Mouse (Mus musculus) spleen, adult 12 weeks (tissue): ENCODE measurements around the gene Olfr676.
"Not testable (repeated sequence)": the region's sequence is repeated elsewhere in the genome, so short reads cannot be mapped to it uniquely, and the experiment has no call there.

Experiments
- DNase-seq: peaks from one replicate; pipeline ENCODE4 v3.0.0; 2022; ENCODE audit warnings: low spot score

Olfr676 gene

DNA sequence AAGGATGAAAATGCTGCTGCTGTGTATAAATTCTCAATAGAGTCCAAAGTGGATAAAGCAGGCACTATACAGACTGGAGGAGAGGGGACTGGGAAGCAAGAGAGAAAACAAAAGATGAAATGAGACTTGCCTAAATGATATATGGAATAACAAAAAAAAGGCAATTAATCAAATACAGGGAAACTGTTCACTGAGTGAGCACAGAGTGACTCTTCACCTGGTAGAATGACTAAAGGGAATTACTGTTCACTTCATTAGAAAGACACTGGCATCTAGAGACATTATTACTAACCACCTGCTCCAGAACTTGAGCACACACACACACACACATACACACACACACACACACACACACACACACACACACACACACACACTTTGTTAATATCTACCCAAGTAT, at the start of gene Olfr676:
Gene Olfr676, plus strand, starts transcription at position 301 of the 400 bp plus-strand sequence.
- DNase-seq: no peak

DNA sequence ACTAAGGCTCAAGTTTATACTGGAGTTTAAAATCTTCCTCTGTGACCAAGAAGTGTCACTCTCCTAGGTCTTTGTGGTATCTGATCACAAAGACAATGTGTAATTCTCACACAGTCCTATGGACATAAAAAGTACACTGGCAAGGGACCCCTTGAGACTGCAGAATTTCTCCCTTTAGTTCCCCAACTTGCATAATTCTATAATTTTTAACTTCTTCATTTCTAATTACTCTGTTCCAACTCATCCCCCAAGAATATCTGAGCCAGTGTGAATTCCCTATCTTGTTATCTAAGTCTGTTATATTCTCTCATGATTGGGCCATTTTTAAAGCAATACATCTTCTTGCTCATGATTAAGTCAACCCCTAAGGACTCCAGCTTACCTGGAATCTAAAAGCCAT, 30.6 kb upstream of the Olfr676 start, which contains the start of gene Olfr672:
Gene Olfr672, minus strand, starts transcription at position 101 of the 400 bp plus-strand sequence.
- no peak for DNase-seq

DNA sequence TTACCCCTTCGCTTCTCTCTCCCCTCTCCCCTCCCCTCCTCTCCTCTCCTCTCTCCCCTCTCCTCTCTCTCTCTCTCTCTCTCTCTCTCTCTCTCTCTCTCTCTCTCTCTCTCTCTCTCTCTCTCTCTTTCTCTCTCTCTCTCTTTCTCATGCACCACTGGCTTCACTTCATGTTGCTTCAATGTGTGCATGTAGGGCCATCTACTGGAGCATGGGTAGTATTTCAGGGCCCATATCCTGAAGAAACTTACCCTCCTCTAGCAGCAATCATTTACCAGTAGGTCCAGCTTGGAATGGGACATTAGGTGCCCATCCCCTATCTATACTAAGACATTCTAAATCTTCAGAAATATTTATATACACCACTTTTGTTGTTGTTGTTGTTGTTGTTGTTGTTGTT, 10.0 kb upstream of the Olfr676 start:
- DNase-seq: no peak

DNA sequence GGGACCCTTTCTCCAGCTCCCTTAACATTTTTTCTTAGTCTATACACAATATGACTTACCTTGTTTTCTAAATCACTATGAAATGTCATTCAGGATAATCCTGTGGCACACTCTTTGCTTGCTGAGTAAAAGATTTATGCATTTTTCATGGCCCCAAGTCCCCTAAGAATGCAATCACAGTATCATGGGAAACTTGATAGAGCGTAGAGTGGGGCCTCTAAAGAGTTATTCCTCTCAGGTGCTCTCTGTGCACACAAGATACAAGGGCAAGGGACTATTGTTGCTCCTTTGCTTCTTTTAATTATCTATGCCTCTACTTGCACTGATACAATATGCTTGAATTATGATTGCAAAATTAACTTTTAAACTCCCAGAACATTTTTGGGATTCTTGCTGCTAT, 4.1 kb upstream of the Olfr676 start, which contains the start of gene Olfr675:
Gene Olfr675, minus strand, starts transcription at position 101 of the 400 bp plus-strand sequence.
- DNase-seq: no peak

DNA sequence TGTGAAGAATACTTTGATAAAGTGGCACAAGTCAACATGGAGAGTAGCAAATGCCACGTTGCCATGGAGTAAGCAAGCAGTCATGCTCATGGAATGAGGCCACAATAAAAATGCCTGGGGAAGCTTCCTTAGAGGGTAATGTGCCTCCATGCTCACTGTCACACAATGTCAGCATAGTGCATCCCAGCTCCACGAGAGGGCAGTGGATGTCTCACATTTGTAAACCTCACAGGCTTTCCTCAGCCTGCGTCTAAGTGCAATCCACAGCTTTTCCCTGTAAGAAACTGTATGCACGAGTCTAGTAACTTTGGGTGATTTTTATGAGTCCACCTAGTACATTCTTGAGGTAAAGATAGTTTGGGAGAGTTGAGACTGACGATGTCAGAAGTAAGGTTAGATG, 1.3 kb downstream of the Olfr676 start:
- DNase-seq: not testable (repeated sequence)

DNA sequence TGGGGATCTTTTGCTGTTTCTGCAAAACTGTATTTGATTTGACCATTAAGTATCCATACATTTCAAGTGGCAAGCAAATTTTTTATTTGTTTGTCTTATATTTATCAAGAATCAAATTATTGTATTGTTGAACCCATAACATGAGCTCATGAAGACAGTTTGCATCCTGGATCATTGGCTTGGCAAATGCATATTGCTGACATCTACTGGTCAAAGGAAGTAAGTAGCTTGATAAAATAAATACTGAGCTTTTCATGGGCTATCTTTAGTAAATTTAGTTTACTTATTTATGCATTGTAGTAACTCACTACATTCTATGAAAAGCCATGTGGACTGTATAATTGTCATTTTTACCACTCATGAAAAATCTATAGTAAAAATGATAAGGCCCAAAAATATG, 26.5 kb downstream of the Olfr676 start:
- no peak for DNase-seq

DNA sequence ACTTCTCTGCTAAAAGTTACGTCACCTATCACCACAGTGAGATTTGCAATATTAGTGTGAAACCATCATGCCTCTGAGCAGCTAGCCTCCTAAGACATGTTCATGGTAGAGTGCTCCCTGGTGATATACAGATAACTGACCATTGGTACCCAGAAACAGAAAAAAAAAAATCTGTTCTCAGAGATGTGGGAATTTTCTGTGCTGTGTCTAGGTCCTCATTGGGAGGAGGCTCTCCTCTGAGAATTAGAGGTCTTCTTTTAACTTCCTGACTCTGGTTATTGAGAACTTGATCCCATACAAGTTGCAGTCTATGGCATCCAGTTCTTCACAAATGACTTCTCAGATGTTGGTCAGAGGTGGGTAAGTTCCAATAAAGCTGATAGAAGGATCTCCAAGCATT, 31.7 kb downstream of the Olfr676 start, which contains the start of gene Olfr678:
Gene Olfr678, plus strand, starts transcription at position 301 of the 400 bp plus-strand sequence.
- DNase-seq: no peak

DNA sequence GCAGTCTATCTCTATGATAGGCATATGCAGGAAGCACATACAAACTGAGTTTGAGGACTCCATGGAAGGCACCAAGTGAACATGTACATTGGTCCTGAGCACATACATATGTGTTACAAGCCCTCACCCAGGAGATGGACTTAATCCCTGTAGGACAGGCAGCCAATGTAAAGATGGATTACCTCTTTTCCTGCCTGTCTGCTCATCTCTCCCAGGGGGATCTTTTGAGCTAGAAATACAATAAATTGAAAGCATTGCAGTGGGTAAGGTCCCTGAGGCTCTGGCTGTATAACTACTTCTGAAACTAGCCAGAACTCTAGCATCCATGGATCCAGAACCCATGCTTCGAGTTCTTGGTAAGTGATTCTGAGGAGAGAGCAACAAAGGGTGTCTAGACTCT, 48.4 kb downstream of the Olfr676 start, which contains the start of gene Olfr679:
Gene Olfr679, plus strand, starts transcription at position 301 of the 400 bp plus-strand sequence.
- no peak for DNase-seq
